Mouse (Mus musculus) left cerebral cortex, postnatal 14 days (tissue): ENCODE results near the gene Bahcc1. TPM values are rescaled to one million over a fixed set of nuclear protein-coding genes. Genes with fewer than 3 reads are reported as not detected.

Source experiments
- DNase-seq, 2 experiments: peaks; one replicate each; pipeline ENCODE4 v3.0.0; 2021 to 2022; ENCODE audit warnings: low spot score in 2 of 2, mixed read lengths in 1 of 2
- intact Hi-C: fragments of 180-260 bp; cut with DNase I; formaldehyde crosslinking; loops from one replicate; pipeline ENCODE4 v1.15.1; 2025
- total RNA-seq, 2 experiments: library from RNA; stranded (reverse); gene quantifications; 2 replicates each; pipeline ENCODE4 v1.2.3; 2021

The Bahcc1 gene
- total RNA-seq, 2 experiments from 2014 or later, result 16.4 to 17.6 TPM

- DNase-seq, result no peak
- intact Hi-C loops, result no loop called here
These were observed 6.1 kb upstream of the Bahcc1 start for GRCm38 (mm10) chr11:120226421-120227280.

- no peak for DNase-seq
- intact Hi-C loops, result no loop called here
These were observed 5.1 kb upstream of the Bahcc1 start for GRCm38 (mm10) chr11:120227571-120228051.

GRCm38 (mm10) chr11:120228116-120228890, 4.4 kb upstream of the Bahcc1 start:
- intact Hi-C loops, result no loop called here
- no peak for DNase-seq

- no peak for DNase-seq
- intact Hi-C loops, result no loop called here
These were observed 3.8 kb upstream of the Bahcc1 start for GRCm38 (mm10) chr11:120228911-120229437.

- DNase-seq, result peak; percentile 74
- intact Hi-C loops, result loop anchor here (1.0 kb wide), 1 partner anchor 43 kb away; no protein-coding TSS in a partner anchor
These were observed 2.6 kb upstream of the Bahcc1 start for GRCm38 (mm10) chr11:120229861-120230751.

- intact Hi-C loops, result loop anchor here (1.0 kb wide), 1 partner anchor 44 kb away; no protein-coding TSS in a partner anchor
- DNase-seq, result peak in 1 of 2 experiments; percentile 64
These were observed 1.8 kb upstream of the Bahcc1 start for GRCm38 (mm10) chr11:120230841-120231370.

- intact Hi-C loops, result no loop called here
- DNase-seq, result peak; percentile 100
These were observed 1.4 kb upstream of the Bahcc1 start for GRCm38 (mm10) chr11:120231379-120231778.

- intact Hi-C loops, result loop anchor here (2.0 kb wide), 1 partner anchor 115 kb away; the partner anchor contains the start of gene Actg1
- DNase-seq, result peak in 1 of 2 experiments; percentile 55
These were observed 841 bp downstream of the Bahcc1 start for GRCm38 (mm10) chr11:120233441-120234135.

GRCm38 (mm10) chr11:120234136-120234775, 1.5 kb downstream of the Bahcc1 start:
- intact Hi-C loops, result loop anchor here (2.0 kb wide), 1 partner anchor 115 kb away; the partner anchor contains the start of gene Actg1
- peak in 1 of 2 experiments; percentile 46 for DNase-seq

- DNase-seq, result no peak
- intact Hi-C loops, result loop anchor here (2.0 kb wide), 1 partner anchor 114 kb away; the partner anchor contains the start of gene Actg1
These were observed 2.0 kb downstream of the Bahcc1 start for GRCm38 (mm10) chr11:120234776-120235181.

GRCm38 (mm10) chr11:120235385-120236113, 2.8 kb downstream of the Bahcc1 start:
- intact Hi-C loops, result loop anchor here (2.0 kb wide), 1 partner anchor 113 kb away; the partner anchor contains the start of gene Actg1
- DNase-seq, result no peak

- intact Hi-C loops, result no loop called here
- no peak for DNase-seq
These were observed 3.3 kb downstream of the Bahcc1 start for GRCm38 (mm10) chr11:120236114-120236437.

GRCm38 (mm10) chr11:120236438-120237165, 3.9 kb downstream of the Bahcc1 start:
- DNase-seq, result peak; percentile 66 to 71
- intact Hi-C loops, result no loop called here

GRCm38 (mm10) chr11:120237166-120238131, 4.7 kb downstream of the Bahcc1 start:
- intact Hi-C loops, result no loop called here
- no peak for DNase-seq

- DNase-seq, result no peak
- intact Hi-C loops, result no loop called here
These were observed 5.6 kb downstream of the Bahcc1 start for GRCm38 (mm10) chr11:120238306-120238705.
